Mouse (Mus musculus) heart, adult 2 months (tissue): Measurements from ENCODE around the gene Map2k4.

Experiments
- CTCF ChIP-seq: fragments of 200-600 bp; IDR thresholded peaks from 2 replicates; pipeline ENCODE4 v1.8.1; 2022; ENCODE audit warnings: antibody characterized with exemption, mild to moderate bottlenecking, moderate library complexity
- EP300 ChIP-seq: fragments of 200-500 bp; IDR thresholded peaks from 2 replicates; pipeline ENCODE4 v1.6.1; 2011; ENCODE audit warnings: low read depth, low read length, control low read depth; ENCODE audit not compliant: insufficient read depth

GRCm38 (mm10) chr11:65706176-65706575, 81.9 kb downstream of the Map2k4 start:
- no peak for TF ChIP-seq CTCF
- TF ChIP-seq EP300 = no peak
